Mouse (Mus musculus) liver, embryonic 11.5 days (tissue): ENCODE measurements around the gene Fli1. TPM values are rescaled to one million over a fixed set of nuclear protein-coding genes. Genes with fewer than 3 reads are reported as not detected.

ENCODE experiments used
- ATAC-seq: fragments of 200-750 bp; cut with Nextera tagmentation; replicated peaks from 2 replicates; pipeline ENCODE4 v1.8.0; 2017; ENCODE audit warnings: moderate number of reproducible peaks, mild to moderate bottlenecking, moderate TSS enrichment, moderate library complexity; ENCODE audit not compliant: low FRiP score
- DNase-seq: peaks from one replicate; pipeline ENCODE4 v3.0.0-alpha.2; 2017; ENCODE audit warnings: low spot score
- H3K27ac ChIP-seq: fragments of 300-500 bp; sonication (generic); 2 replicates; pipeline ENCODE4 v1.5.1; 2014; ENCODE audit warnings: mild to moderate bottlenecking, low read depth, low read length, control low read depth
- H3K27me3 ChIP-seq: fragments of 300-500 bp; sonication (generic); replicated peaks from 2 replicates; pipeline ENCODE4 v1.6.1; 2014; ENCODE audit warnings: low read length, mixed read lengths; ENCODE audit not compliant: control insufficient read depth, insufficient read depth
- H3K36me3 ChIP-seq: fragments of 300-500 bp; sonication (generic); 2 replicates; pipeline ENCODE4 v1.6.1; 2014; ENCODE audit warnings: mild to moderate bottlenecking, low read length, moderate library complexity, mixed read lengths; ENCODE audit not compliant: control insufficient read depth, insufficient read depth
- H3K4me1 ChIP-seq: fragments of 300-500 bp; sonication (generic); replicated peaks from 2 replicates; pipeline ENCODE4 v1.6.1; 2014; ENCODE audit warnings: low read length, mixed read lengths; ENCODE audit not compliant: control insufficient read depth, insufficient read depth
- H3K4me2 ChIP-seq: fragments of 300-500 bp; sonication (generic); 2 replicates; pipeline ENCODE4 v1.6.1; 2014; ENCODE audit warnings: mild to moderate bottlenecking, control low read depth, moderate library complexity
- H3K4me3 ChIP-seq: fragments of 300-500 bp; sonication (generic); 2 replicates; pipeline ENCODE4 v1.5.1; 2014; ENCODE audit warnings: low read depth, low read length, control low read depth
- H3K9ac ChIP-seq: fragments of 300-500 bp; sonication (generic); 2 replicates; pipeline ENCODE4 v1.6.1; 2014; ENCODE audit warnings: low read depth, low read length, control low read depth
- H3K9me3 ChIP-seq: fragments of 300-500 bp; sonication (generic); 2 replicates; pipeline ENCODE4 v1.6.1; 2016; ENCODE audit warnings: low read length, inconsistent platforms, mixed read lengths; ENCODE audit not compliant: control insufficient read depth
- WGBS: fragments of 180-500 bp; shearing (Covaris S2); extraction: QIAGEN DNeasy Blood & Tissue Kit; methylation state at CpG from one replicate; pipeline ENCODE4 v1.1.7; 2014; 5-methylcytosine and 5-hydroxymethylcytosine counted together
- polyA plus RNA-seq: library from polyadenylated mRNA; unstranded; fragments of >200 nt; fragmentation: Nextera tagmentation; extraction: Ambion mirVana; gene quantifications from 2 replicates; pipeline ENCODE4 v1.2.1, GENCODE M21; 2014

Gene Fli1
- polyA plus RNA-seq, 1 experiment from 2014 or later = 24.3 TPM

- 85% methylated on average over 8 of the region's 8 CpGs for WGBS
- H3K9ac ChIP-seq = no peak overlapping the region
- H3K27me3 ChIP-seq = no peaks in the 10 kb centered on the region
- H3K27ac ChIP-seq = no peak overlapping the region
- H3K9me3 ChIP-seq = no peaks in the 10 kb centered on the region
- H3K4me3 ChIP-seq = no peak overlapping the region
- no peak for DNase-seq
- H3K4me2 ChIP-seq = no peak overlapping the region
- no peaks in the 10 kb centered on the region for H3K4me1 ChIP-seq
- no peak for ATAC-seq
- no peaks in the 10 kb centered on the region for H3K36me3 ChIP-seq
Measured at GRCm38 (mm10) chr9:32467443-32467842, 75.2 kb downstream of the Fli1 start.

GRCm38 (mm10) chr9:32466861-32467260, 75.8 kb downstream of the Fli1 start:
- no peaks in the 10 kb centered on the region for H3K9me3 ChIP-seq
- no peak overlapping the region for H3K4me2 ChIP-seq
- H3K9ac ChIP-seq = no peak overlapping the region
- H3K27ac ChIP-seq = no peak overlapping the region
- no peaks in the 10 kb centered on the region for H3K27me3 ChIP-seq
- ATAC-seq (no peak), DNase-seq (no peak)
- no peaks in the 10 kb centered on the region for H3K36me3 ChIP-seq
- WGBS = 71% methylated on average over 8 of the region's 8 CpGs
- no peak overlapping the region for H3K4me3 ChIP-seq
- no peaks in the 10 kb centered on the region for H3K4me1 ChIP-seq

DNA sequence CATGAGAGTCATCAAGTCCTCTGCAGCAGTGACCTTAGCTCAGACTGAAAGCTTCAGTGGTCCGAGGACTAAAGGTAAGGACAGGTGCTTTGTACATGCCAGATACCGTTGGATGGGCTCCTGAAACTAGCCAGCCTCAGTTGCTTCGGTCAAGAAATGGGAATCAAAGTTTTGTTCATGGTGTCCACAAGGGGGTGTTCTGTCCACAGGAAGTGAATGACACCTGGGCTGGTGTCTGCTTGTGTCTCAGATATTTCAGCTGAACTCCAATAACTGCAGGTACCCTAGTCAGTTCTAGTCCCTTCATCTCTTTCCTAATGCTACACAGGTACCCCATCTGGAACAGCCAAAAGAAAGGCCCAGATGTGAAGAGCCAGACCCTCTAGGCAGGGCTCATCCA, 86.0 kb downstream of the Fli1 start:
- no peaks in the 10 kb centered on the region; the same call in 1 of the 2 replicates for H3K4me1 ChIP-seq
- H3K9ac ChIP-seq = no peak overlapping the region
- no peak for DNase-seq
- no peak overlapping the region for H3K4me3 ChIP-seq
- 77% methylated on average over 3 of the region's 3 CpGs for WGBS
- H3K4me2 ChIP-seq = no peak overlapping the region
- H3K27me3 ChIP-seq = no peaks in the 10 kb centered on the region
- 0 out of 2 replicates have a peak, but pooled peaks cover 3% of the 10 kb centered on the region for H3K36me3 ChIP-seq
- no peak for ATAC-seq
- H3K27ac ChIP-seq = no peak overlapping the region
- H3K9me3 ChIP-seq = no peaks in the 10 kb centered on the region

- DNase-seq (no peak), ATAC-seq (no peak)
- WGBS = 61% methylated on average over 7 of the region's 7 CpGs
- Histone ChIP-seq H3K4me3 (no peak overlapping the region), H3K27me3 (no peaks in the 10 kb centered on the region), H3K9me3 (no peaks in the 10 kb centered on the region), H3K4me2 (no peak overlapping the region), H3K9ac (no peak overlapping the region), H3K36me3 (no peaks in the 10 kb centered on the region), H3K4me1 (no peaks in the 10 kb centered on the region), H3K27ac (no peak overlapping the region)
Measured at GRCm38 (mm10) chr9:32450161-32450560, 92.5 kb downstream of the Fli1 start.

DNA sequence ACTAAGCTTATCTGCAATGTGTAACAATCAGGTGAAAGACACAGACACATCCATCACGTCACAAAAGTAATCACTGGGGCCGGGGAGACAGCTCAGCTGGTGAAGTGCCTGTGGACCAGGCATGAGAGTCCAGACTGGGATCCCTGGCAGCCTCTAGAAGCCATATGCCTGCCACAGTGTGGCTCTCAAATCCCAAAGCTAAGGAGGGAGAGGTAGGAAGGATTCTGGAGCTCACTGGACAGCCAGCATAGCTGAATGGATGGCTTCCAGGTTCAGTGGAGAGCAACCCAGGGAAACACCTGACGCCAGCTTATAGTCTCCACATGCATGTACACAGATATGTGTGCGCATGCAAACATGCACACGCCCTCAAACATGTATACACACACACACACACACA, 93.9 kb downstream of the Fli1 start:
- 71% methylated on average over 5 of the region's 5 CpGs for WGBS

DNA sequence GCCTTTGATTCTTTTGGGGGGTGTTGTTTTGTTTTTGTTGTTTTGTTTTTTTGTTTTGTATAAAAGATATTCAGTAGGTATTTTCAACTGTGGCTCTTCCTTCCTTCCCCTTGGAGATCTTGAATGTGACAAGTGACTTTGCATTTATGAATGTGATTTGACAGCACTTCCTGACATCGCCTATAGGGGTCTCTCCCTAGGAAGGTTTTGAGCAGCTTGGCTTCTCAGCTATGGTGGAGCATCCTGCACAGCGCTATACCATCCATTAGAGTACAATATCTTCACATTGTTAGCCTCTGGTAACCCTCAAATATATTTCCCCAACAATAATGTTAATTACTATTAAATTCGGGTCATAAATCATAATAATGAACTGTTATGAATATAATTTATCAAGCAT, 96.9 kb downstream of the Fli1 start:
- Histone ChIP-seq H3K27me3 (no peaks in the 10 kb centered on the region), H3K4me2 (no peak overlapping the region), H3K4me3 (no peak overlapping the region), H3K4me1 (no peaks in the 10 kb centered on the region), H3K9ac (no peak overlapping the region), H3K36me3 (no peaks in the 10 kb centered on the region), H3K9me3 (no peaks in the 10 kb centered on the region), H3K27ac (no peak overlapping the region)
- DNase-seq = no peak
- WGBS = 48% methylated on average over 3 of the region's 3 CpGs
- ATAC-seq = no peak; the same call in 1 of the 2 replicates

More for the DNA sequence above, 93.9 kb downstream of the Fli1 start:
- H3K36me3 ChIP-seq = no peaks in the 10 kb centered on the region
- no peaks in the 10 kb centered on the region for H3K4me1 ChIP-seq
- H3K9me3 ChIP-seq = no peaks in the 10 kb centered on the region
- no peak overlapping the region for H3K4me2 ChIP-seq
- no peak for ATAC-seq
- H3K9ac ChIP-seq = no peak overlapping the region
- H3K4me3 ChIP-seq = no peak overlapping the region
- no peak for DNase-seq
- H3K27ac ChIP-seq = no peak overlapping the region
- no peaks in the 10 kb centered on the region for H3K27me3 ChIP-seq

GRCm38 (mm10) chr9:32444453-32445201, 98.0 kb downstream of the Fli1 start:
- DNase-seq (no peak), ATAC-seq (no peak)
- 68% methylated on average over 6 of the region's 6 CpGs for WGBS
- no peaks in the 10 kb centered on the region for H3K9me3 ChIP-seq
- no peaks in the 10 kb centered on the region for H3K27me3 ChIP-seq
- H3K4me1 ChIP-seq = no peaks in the 10 kb centered on the region
- no peak overlapping the region for H3K4me3 ChIP-seq
- no peak overlapping the region for H3K27ac ChIP-seq
- no peaks in the 10 kb centered on the region for H3K36me3 ChIP-seq
- no peak overlapping the region for H3K9ac ChIP-seq
- H3K4me2 ChIP-seq = no peak overlapping the region

- H3K9ac ChIP-seq = no peak overlapping the region
- H3K36me3 ChIP-seq = no peaks in the 10 kb centered on the region
- H3K9me3 ChIP-seq = no peaks in the 10 kb centered on the region
- WGBS = 67% methylated on average over 6 of the region's 6 CpGs
- no peak for DNase-seq
- no peak overlapping the region for H3K27ac ChIP-seq
- no peaks in the 10 kb centered on the region for H3K27me3 ChIP-seq
- H3K4me1 ChIP-seq = no peaks in the 10 kb centered on the region
- no peak overlapping the region for H3K4me2 ChIP-seq
- no peak for ATAC-seq
- no peak overlapping the region for H3K4me3 ChIP-seq
Measured at GRCm38 (mm10) chr9:32443817-32444216, 98.8 kb downstream of the Fli1 start.

DNA sequence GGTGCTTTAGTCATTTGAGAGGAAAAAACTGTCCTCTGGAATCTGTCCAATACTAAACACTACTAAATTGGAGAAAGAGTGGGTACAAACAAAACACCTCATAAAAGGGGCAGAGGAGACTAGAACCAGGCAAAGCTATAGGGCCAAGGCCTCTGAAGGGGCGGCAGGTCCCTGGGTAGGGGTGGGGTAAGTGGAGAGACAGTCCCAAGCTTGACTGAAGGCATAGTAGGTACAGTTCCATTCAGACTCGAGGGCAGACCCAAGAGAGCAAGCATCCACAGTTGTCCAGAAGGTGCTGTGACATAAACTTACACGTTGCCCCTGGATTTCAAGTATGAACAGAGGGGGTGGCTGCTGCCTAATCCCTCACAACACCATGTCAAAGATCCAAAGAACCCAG, 99.5 kb downstream of the Fli1 start:
- Histone ChIP-seq H3K27ac (no peak overlapping the region), H3K36me3 (no peaks in the 10 kb centered on the region), H3K9me3 (no peaks in the 10 kb centered on the region), H3K4me2 (no peak overlapping the region), H3K4me3 (no peak overlapping the region), H3K4me1 (no peaks in the 10 kb centered on the region), H3K27me3 (no peaks in the 10 kb centered on the region), H3K9ac (no peak overlapping the region)
- WGBS = 75% methylated on average over 3 of the region's 3 CpGs
- ATAC-seq (no peak), DNase-seq (no peak)
